In the genomic region with DNA sequence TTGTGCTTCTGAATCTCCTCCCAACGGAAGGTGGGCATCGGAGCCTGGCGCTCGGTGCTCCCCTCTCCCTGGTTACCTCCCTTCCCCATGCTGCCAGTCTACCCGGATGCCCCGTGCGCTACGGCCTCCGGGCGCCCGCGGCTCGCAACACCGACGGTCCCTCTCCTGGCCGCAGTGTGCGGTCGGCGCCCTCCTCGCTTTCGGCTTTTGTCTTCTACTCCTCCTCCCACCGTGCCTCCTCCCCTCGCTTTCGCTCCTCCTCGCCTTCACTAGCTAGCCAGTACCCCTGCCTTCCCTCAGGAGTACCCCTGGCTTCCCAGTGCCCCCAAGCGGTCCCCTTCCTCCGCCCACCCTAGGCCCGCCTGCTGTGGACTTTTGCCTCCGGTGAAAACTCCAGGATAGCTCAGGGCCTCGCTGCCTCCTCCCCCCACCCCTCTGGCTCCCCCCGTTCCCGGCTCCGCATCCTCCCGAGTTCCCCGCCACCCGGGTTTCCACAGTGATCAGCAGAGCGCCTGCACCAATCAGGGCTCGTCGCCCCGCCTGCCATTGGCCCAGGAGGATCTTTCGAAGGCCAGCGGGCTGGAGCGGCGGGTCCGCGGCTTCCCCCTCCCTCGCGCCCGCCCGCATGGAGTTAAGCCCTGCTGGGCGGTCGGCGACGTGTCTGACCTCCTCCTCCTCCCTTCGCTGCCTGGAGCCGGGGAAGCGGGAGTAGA, we compare ENCODE assay signal across 8 mouse cellular contexts. TPM values are rescaled to one million over a fixed set of nuclear protein-coding genes. Genes with fewer than 3 reads are reported as not detected.
DNase-seq lines count a peak whose midpoint lies in the region; ATAC-seq lines count a peak whose summit lies in the region.

A gene (minus strand): TSS at position 406 of the 713 bp plus-strand sequence.

- H3K4me2 ChIP-seq in intestine, embryonic 14.5 days (ENCODE audit: low read length), result peak within 1 kb of the TSS; percentile 85

- DNase-seq in adrenal gland, adult (ENCODE audit: inconsistent age in 2 of 2, low spot score in 1 of 2), result peak; percentile 98 to 99
- DNase-seq in embryo, embryonic 10 days (ENCODE audit: low spot score), result peak; percentile 97
- DNase-seq in gastrocnemius, postnatal 14 days, result peak; percentile 93
- DNase-seq in intestine, embryonic 14.5 days (ENCODE audit: low spot score), result peak; percentile 94
- DNase-seq in left cerebral cortex, postnatal 10 days (ENCODE audit: extremely low spot score in 1 of 2, low spot score in 2 of 2), result peak; percentile 93 to 96
- peak; percentile 91 for DNase-seq in right cerebral cortex, postnatal 4 days
- peak; percentile 96 for DNase-seq in yolk sac, embryonic 10.5 days (ENCODE audit: low spot score)

- intact Hi-C loops in gastrocnemius, postnatal 14 days (cut with DNase I; ENCODE audit: low total_unique reads), result loop anchor here (10.0 kb wide), 1 partner anchor 93 kb away; no protein-coding TSS in a partner anchor
- intact Hi-C loops in left cerebral cortex, postnatal 10 days (cut with DNase I), result loop anchor here (1.0 kb wide), 1 partner anchor 82 kb away; no protein-coding TSS in a partner anchor

- no peaks in the 10 kb centered on the region for H3K9me3 ChIP-seq in intestine, embryonic 14.5 days (ENCODE audit: control insufficient read depth, low read length)

- H3K27me3 ChIP-seq in intestine, embryonic 14.5 days (replicated peaks; ENCODE audit: control insufficient read depth, insufficient read depth, low read length), result no peaks in the 10 kb centered on the region

- peak within 1 kb of the TSS; percentile 75 for H3K9ac ChIP-seq in intestine, embryonic 14.5 days (ENCODE audit: low read length)

- under 1% methylated on average over 37 of the region's 57 CpGs for WGBS in intestine, embryonic 14.5 days

- H3K36me3 ChIP-seq in intestine, embryonic 14.5 days (ENCODE audit: control insufficient read depth, insufficient read depth, low read length), result peaks cover 14% of the 10 kb centered on the region

- peak within 1 kb of the TSS; percentile 84 for H3K27ac ChIP-seq in intestine, embryonic 14.5 days (ENCODE audit: low read depth)

- H3K4me1 ChIP-seq in intestine, embryonic 14.5 days (replicated peaks; ENCODE audit: control insufficient read depth, insufficient read depth, low read length), result peaks cover 27% of the 10 kb centered on the region

- peak; percentile 94 for ATAC-seq in intestine, embryonic 14.5 days (replicated peaks; ENCODE audit: low FRiP score, low TSS enrichment, low read depth)
- peak; percentile 49 for ATAC-seq in megakaryocyte progenitor cell, adult 5-6 weeks (replicated peaks; ENCODE audit: poor library complexity)

- H3K4me3 ChIP-seq in intestine, embryonic 14.5 days (ENCODE audit: low read depth, low read length), result peak within 1 kb of the TSS; percentile 77

RNA-seq across cellular contexts. Expression of the gene that starts here (rescaled TPM):
- 10 to 100 TPM in 1 of 2 experiments, 1 to 10 TPM in 1; 6.7 to 11.1 TPM for total RNA-seq in gastrocnemius, postnatal 14 days (2021)
- polyA plus RNA-seq in intestine, embryonic 14.5 days (2014; fragmentation: Nextera tagmentation; extraction: Ambion mirVana), result 64.2 and 71.4 TPM in 2 replicates
- 100 to 1,000 TPM; 217 to 220 TPM for total RNA-seq in left cerebral cortex, postnatal 10 days (2021)
- 7.7 and 10.4 TPM in 2 replicates for total RNA-seq in megakaryocyte progenitor cell, adult 5-6 weeks (2015)
- total RNA-seq in megakaryocyte progenitor cell, adult 5-6 weeks (2017), result 6.3 and 13.7 TPM in 2 replicates

Comparison
In these comparisons a context has a peak if more than half of its experiments do, and no peak if none do; other contexts are left out.
1. Peak in every context shown above with its lines: DNase-seq, ATAC-seq, H3K4me3 ChIP-seq and H3K27ac ChIP-seq.
2. RNA of the gene that starts here (total RNA-seq): 217 to 220 TPM in left cerebral cortex, postnatal 10 days; 6.7 to 11.1 TPM in gastrocnemius, postnatal 14 days and 6.3 to 13.7 TPM in megakaryocyte progenitor cell, adult 5-6 weeks; every median in the first group is over 10 times any median in the second.